Mouse (Mus musculus) megakaryocyte, embryonic 14.5 days (primary cell): Measurements from ENCODE around the gene Camk2b.

Experiments
- FLI1 ChIP-seq: IDR thresholded peaks from 2 replicates; pipeline ENCODE4 v1.6.1; 2012; ENCODE audit warnings: low read length, inconsistent platforms, mixed read lengths
- GATA1 ChIP-seq: IDR thresholded peaks from 3 replicates; pipeline ENCODE4 v1.6.1; 2012; ENCODE audit warnings: mixed read lengths, low read length, inconsistent platforms, borderline replicate concordance

GRCm38 (mm10) chr11:5930578-5930977 lies 135.6 kb downstream of the Camk2b start:
- no peak for TF ChIP-seq GATA1
- no peak for TF ChIP-seq FLI1
